Mouse (Mus musculus) forebrain, postnatal 0 days (tissue): Measurements from ENCODE around the gene Zmynd10. TPM values are rescaled to one million over a fixed set of nuclear protein-coding genes. Genes with fewer than 3 reads are reported as not detected.

Experiments
- ATAC-seq: fragments of 200-750 bp; cut with Nextera tagmentation; 2 replicates; pipeline ENCODE4 v1.8.0; 2017; ENCODE audit warnings: mild to moderate bottlenecking, moderate library complexity
- DNase-seq: peaks from one replicate; pipeline ENCODE4 v3.0.0-alpha.2; 2015
- H3K27ac ChIP-seq: fragments of 300-500 bp; sonication (generic); 2 replicates; pipeline ENCODE4 v1.5.1; 2014; ENCODE audit warnings: low read depth, mild to moderate bottlenecking, antibody characterized with exemption, low read length, moderate library complexity, mixed read lengths
- H3K27me3 ChIP-seq: fragments of 300-500 bp; sonication (generic); 2 replicates; pipeline ENCODE4 v1.6.1; 2014; ENCODE audit warnings: mild to moderate bottlenecking, low read length, mixed read lengths; ENCODE audit not compliant: insufficient read depth
- H3K36me3 ChIP-seq: fragments of 300-500 bp; sonication (generic); 2 replicates; pipeline ENCODE4 v1.6.1; 2014; ENCODE audit warnings: mild to moderate bottlenecking, moderate library complexity; ENCODE audit not compliant: insufficient read depth
- H3K4me1 ChIP-seq: fragments of 300-500 bp; sonication (generic); 2 replicates; pipeline ENCODE4 v1.6.1; 2014; ENCODE audit warnings: antibody characterized with exemption; ENCODE audit not compliant: insufficient read depth
- H3K4me2 ChIP-seq: fragments of 300-500 bp; sonication (generic); 2 replicates; pipeline ENCODE4 v1.6.1; 2014; ENCODE audit warnings: low read depth, mild to moderate bottlenecking, moderate library complexity
- H3K4me3 ChIP-seq: fragments of 300-500 bp; sonication (generic); 2 replicates; pipeline ENCODE4 v1.5.1; 2014; ENCODE audit warnings: low read depth, low read length, mixed read lengths
- H3K9ac ChIP-seq: fragments of 300-500 bp; sonication (generic); 2 replicates; pipeline ENCODE4 v1.6.1; 2014; ENCODE audit warnings: mild to moderate bottlenecking
- H3K9me3 ChIP-seq: fragments of 300-500 bp; sonication (generic); 2 replicates; pipeline ENCODE4 v1.6.1; 2016; ENCODE audit warnings: low read length
- CTCF ChIP-seq: sonication (generic); IDR thresholded peaks from 2 replicates; pipeline ENCODE4 v1.5.1; 2016; ENCODE audit warnings: antibody characterized with exemption, control low read depth, low read depth
- WGBS: fragments of 180-500 bp; shearing (Covaris S2); extraction: QIAGEN DNeasy Blood & Tissue Kit; methylation state at CpG from one replicate; pipeline ENCODE4 v1.1.7; 2014; 5-methylcytosine and 5-hydroxymethylcytosine counted together
- polyA plus RNA-seq: library from polyadenylated mRNA; unstranded; fragments of >200 nt; fragmentation: Nextera tagmentation; extraction: Ambion mirVana; gene quantifications from 2 replicates; pipeline ENCODE4 v1.2.1, GENCODE M21; 2015
- total RNA-seq: library from RNA; depleted of rRNA; stranded (reverse); fragments of >200 nt; gene quantifications from 2 replicates; pipeline ENCODE4 v1.2.3, GENCODE M21; 2014; rRNA removed

The Zmynd10 gene
- total RNA-seq (6.4 and 11.6 TPM in 2 replicates), polyA plus RNA-seq (5.9 and 7.0 TPM in 2 replicates)

GRCm38 (mm10) chr9:107547026-107547425 is at the start of gene Zmynd10:
Gene Zmynd10, plus strand, starts transcription at chr9:107547298.
- Histone ChIP-seq H3K36me3 (peaks cover 14% of the 10 kb centered on the region), H3K27me3 (peaks cover 15% of the 10 kb centered on the region; the same call in 1 of the 2 replicates), H3K4me2 (peak within 1 kb of the TSS; percentile 50), H3K9ac (no peak within 1 kb of the TSS), H3K4me3 (peak within 1 kb of the TSS; percentile 21), H3K27ac (peak within 1 kb of the TSS; percentile 24; the same call in 1 of the 2 replicates), H3K4me1 (peaks cover 23% of the 10 kb centered on the region; the same call in 1 of the 2 replicates), H3K9me3 (no peaks in the 10 kb centered on the region)
- TF ChIP-seq CTCF, result no peak
- 2% methylated on average over 20 of the region's 20 CpGs for WGBS
- peak; percentile 92 for DNase-seq
- peak; percentile 84 for ATAC-seq

DNA sequence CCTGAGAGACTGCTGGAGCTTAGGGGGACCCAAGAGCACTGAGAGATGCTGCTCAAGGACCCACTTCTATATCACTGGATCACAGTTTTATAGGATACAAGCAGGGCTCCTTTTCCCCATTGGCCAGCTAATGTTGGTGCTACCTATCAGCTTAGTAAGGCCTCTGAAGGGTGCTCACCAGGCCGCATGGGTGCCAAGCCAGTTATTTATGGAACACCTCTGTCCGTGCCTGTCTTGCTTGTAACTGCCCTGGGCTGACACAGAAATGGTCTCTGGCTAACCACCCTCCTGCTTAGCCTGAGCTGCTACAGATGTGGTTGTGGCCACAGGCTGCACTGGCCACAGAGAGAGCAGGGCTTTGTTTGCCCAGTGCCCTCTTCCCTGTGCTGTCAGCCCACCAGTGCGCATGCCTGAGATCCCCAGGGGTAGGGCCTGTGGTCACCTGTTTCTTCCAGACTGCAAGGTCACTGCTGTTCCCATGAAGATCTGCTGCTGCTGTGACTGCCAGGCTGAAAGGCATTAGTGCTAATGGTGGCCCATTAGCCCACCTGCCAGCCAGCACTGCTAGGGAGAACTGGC is 46.3 kb upstream of the Zmynd10 start:
- Histone ChIP-seq H3K27me3 (no peaks in the 10 kb centered on the region), H3K36me3 (no peaks in the 10 kb centered on the region), H3K4me1 (peaks cover 5% of the 10 kb centered on the region; the same call in 1 of the 2 replicates), H3K4me3 (no peak overlapping the region), H3K9me3 (no peaks in the 10 kb centered on the region), H3K9ac (no peak overlapping the region), H3K4me2 (no peak overlapping the region), H3K27ac (no peak overlapping the region)
- no peak for ATAC-seq
- 88% methylated on average over 3 of the region's 3 CpGs for WGBS
- no peak for TF ChIP-seq CTCF
- no peak for DNase-seq

DNA sequence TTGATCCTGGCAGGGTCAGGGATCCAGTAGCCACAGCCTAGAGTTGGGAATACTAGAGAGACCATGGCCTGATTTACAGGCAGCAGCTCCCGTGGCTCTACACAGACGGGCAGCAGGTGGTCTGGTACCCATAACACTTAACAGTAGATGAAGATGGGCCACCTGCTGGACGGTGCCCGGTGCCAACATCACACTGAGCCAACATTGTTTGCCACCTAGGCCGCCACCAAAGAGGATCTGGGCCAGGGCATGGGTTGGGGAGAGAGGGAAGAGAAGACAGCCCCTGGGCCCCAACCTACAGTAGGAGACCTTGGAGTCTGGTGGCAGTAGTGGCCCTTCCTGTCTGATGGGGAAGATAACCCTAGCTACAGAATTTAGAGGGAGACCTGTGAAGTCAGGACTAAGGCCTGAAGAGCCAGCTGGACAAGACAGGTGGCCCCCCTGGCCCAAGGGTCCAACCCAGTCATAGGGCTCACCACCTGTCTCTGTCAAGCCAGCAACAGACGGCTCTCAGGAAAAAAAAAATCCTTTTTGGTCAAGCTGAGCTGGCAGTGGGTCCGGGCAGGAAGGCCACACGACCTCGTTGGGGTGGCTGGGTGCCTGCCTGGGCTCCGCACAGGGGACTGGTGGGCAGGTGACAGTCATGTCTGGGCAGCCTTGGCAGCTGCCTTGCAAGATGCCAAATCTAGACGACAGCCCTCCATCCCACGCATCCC is 44.8 kb upstream of the Zmynd10 start:
- H3K9ac ChIP-seq, result no peak overlapping the region
- no peaks in the 10 kb centered on the region for H3K9me3 ChIP-seq
- no peak overlapping the region for H3K4me3 ChIP-seq
- H3K27me3 ChIP-seq, result no peaks in the 10 kb centered on the region
- H3K36me3 ChIP-seq, result no peaks in the 10 kb centered on the region
- no peak overlapping the region for H3K4me2 ChIP-seq
- peaks cover 18% of the 10 kb centered on the region; the same call in 1 of the 2 replicates for H3K4me1 ChIP-seq
- H3K27ac ChIP-seq, result no peak overlapping the region
- ATAC-seq, result no peak
- WGBS, result 67% methylated on average over 12 of the region's 12 CpGs
- no peak for TF ChIP-seq CTCF
- no peak for DNase-seq

DNA sequence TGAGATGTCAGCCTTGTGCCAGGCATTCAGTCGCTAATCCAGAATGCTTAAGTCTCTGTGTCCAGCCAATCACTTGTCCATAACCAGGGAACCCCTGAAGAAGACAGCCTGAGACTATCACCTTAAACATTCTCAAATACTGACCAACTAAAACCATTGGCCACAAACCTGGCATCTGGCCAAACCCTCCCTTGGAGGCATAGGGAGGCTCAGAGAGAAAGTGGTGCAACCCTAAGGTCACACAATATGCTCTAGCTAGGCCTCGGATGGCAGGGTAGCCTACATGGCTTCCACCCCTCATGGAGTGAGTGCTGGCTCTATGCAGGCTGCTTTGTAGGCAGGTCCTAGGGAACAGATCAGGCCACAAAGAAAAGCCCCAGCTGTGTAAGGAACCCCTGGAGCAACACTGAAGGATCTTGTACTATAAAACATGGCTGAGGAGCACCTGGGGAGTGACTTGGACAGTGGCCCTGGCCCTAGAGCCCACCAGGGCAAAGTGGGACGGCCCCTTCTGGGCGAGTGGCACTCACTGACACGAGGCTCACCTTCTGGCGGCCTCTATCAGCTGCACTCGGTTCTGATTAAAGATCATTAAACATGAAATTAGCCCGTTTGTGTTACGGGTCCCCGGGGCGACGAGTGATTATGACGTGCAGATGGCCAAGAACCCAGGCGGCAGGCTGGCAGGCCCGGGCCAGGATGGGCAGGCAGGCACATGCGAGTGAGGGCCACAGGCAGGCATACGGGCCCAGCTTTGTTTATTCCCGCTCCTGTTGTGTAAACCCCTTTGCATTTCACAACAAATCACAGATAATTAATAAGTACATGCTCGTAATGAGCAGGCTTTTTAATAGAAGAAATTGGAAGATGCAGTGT is 42.2 kb upstream of the Zmynd10 start:
- 40% methylated on average over 19 of the region's 19 CpGs for WGBS
- peaks cover 28% of the 10 kb centered on the region for H3K4me1 ChIP-seq

GRCm38 (mm10) chr9:107508266-107508665 is 38.8 kb upstream of the Zmynd10 start:
- Histone ChIP-seq H3K4me3 (no peak overlapping the region), H3K4me2 (0 out of 2 replicates have a peak overlapping the region, but pooled peaks have one; percentile 10), H3K27me3 (no peaks in the 10 kb centered on the region), H3K4me1 (peaks cover 28% of the 10 kb centered on the region), H3K36me3 (no peaks in the 10 kb centered on the region), H3K9ac (no peak overlapping the region), H3K9me3 (no peaks in the 10 kb centered on the region), H3K27ac (no peak overlapping the region)
- ATAC-seq, result peak; percentile 88
- peak; percentile 61 for TF ChIP-seq CTCF
- DNase-seq, result peak; percentile 81
- WGBS, result 25% methylated on average over 10 of the region's 10 CpGs

More for the DNA sequence above, 42.2 kb upstream of the Zmynd10 start:
- H3K9me3 ChIP-seq, result no peaks in the 10 kb centered on the region
- no peak overlapping the region for H3K4me3 ChIP-seq
- no peak for TF ChIP-seq CTCF
- DNase-seq, result no peak
- no peaks in the 10 kb centered on the region for H3K27me3 ChIP-seq
- H3K4me2 ChIP-seq, result no peak overlapping the region
- peak; percentile 35; the same call in 1 of the 2 replicates for ATAC-seq
- H3K27ac ChIP-seq, result no peak overlapping the region
- H3K9ac ChIP-seq, result no peak overlapping the region
- no peaks in the 10 kb centered on the region for H3K36me3 ChIP-seq

- peak; percentile 39 for TF ChIP-seq CTCF
- no peaks in the 10 kb centered on the region for H3K9me3 ChIP-seq
- no peaks in the 10 kb centered on the region for H3K36me3 ChIP-seq
- no peak overlapping the region for H3K9ac ChIP-seq
- H3K4me3 ChIP-seq, result no peak overlapping the region
- H3K4me2 ChIP-seq, result no peak overlapping the region
- no peak for DNase-seq
- 81% methylated on average over 14 of the region's 14 CpGs for WGBS
- no peak for ATAC-seq
- no peak overlapping the region for H3K27ac ChIP-seq
- H3K4me1 ChIP-seq, result peaks cover 28% of the 10 kb centered on the region
- H3K27me3 ChIP-seq, result no peaks in the 10 kb centered on the region
These were observed 36.6 kb upstream of the Zmynd10 start for GRCm38 (mm10) chr9:107510384-107511100.
